Mouse (Mus musculus) gastrocnemius, postnatal 14 days (tissue): ENCODE results near the gene Shc1. TPM values are rescaled to one million over a fixed set of nuclear protein-coding genes. Genes with fewer than 3 reads are reported as not detected.

Experiments used
- DNase-seq: peaks from one replicate; pipeline ENCODE4 v3.0.0; 2021; ENCODE audit warnings: mixed read lengths
- intact Hi-C: fragments of 180-260 bp; cut with DNase I; formaldehyde crosslinking; loops from one replicate; pipeline ENCODE4 v1.15.1; 2025; ENCODE audit warnings: low total_unique reads
- total RNA-seq, 2 experiments: library from RNA; stranded (reverse); gene quantifications; 2 replicates each; pipeline ENCODE4 v1.2.3; 2021

Shc1 gene
- total RNA-seq, 2 experiments from 2014 or later, result 35.9 to 38.8 TPM

GRCm38 (mm10) chr3:89388134-89388881 is 29.9 kb upstream of the Shc1 start:
- peak; percentile 80 for DNase-seq
- intact Hi-C loops, result no loop called here

- intact Hi-C loops, result no loop called here
- DNase-seq, result no peak
Measured at GRCm38 (mm10) chr3:89388901-89389740, 29.1 kb upstream of the Shc1 start.

GRCm38 (mm10) chr3:89390111-89390515 is 28.1 kb upstream of the Shc1 start:
- intact Hi-C loops, result no loop called here
- DNase-seq, result peak; percentile 46

GRCm38 (mm10) chr3:89390699-89391662 is 27.3 kb upstream of the Shc1 start:
- DNase-seq, result no peak
- intact Hi-C loops, result no loop called here

- intact Hi-C loops, result no loop called here
- peak; percentile 78 for DNase-seq
Measured at GRCm38 (mm10) chr3:89391663-89392511, 26.4 kb upstream of the Shc1 start.

GRCm38 (mm10) chr3:89392871-89393311 is 25.4 kb upstream of the Shc1 start:
- intact Hi-C loops, result no loop called here
- DNase-seq, result no peak

GRCm38 (mm10) chr3:89393605-89394004 is 24.6 kb upstream of the Shc1 start:
- intact Hi-C loops, result no loop called here
- peak; percentile 100 for DNase-seq

GRCm38 (mm10) chr3:89394006-89394893 is 24.0 kb upstream of the Shc1 start, which contains the start of gene Zbtb7b:
Gene Zbtb7b (minus strand): TSS chr3:89394776.
- peak; percentile 86 for DNase-seq
- intact Hi-C loops, result no loop called here

- intact Hi-C loops, result no loop called here
- DNase-seq, result peak; percentile 88
Measured at GRCm38 (mm10) chr3:89394894-89395256, 23.4 kb upstream of the Shc1 start.

- DNase-seq, result no peak
- intact Hi-C loops, result no loop called here
Measured at GRCm38 (mm10) chr3:89395419-89395805, 22.8 kb upstream of the Shc1 start.

- intact Hi-C loops, result no loop called here
- peak; percentile 77 for DNase-seq
Measured at GRCm38 (mm10) chr3:89395806-89396653, 22.2 kb upstream of the Shc1 start.

- DNase-seq, result no peak
- intact Hi-C loops, result no loop called here
Measured at GRCm38 (mm10) chr3:89396654-89397005, 21.6 kb upstream of the Shc1 start.

- intact Hi-C loops, result no loop called here
Measured at GRCm38 (mm10) chr3:89401329-89401728, 16.9 kb upstream of the Shc1 start.

GRCm38 (mm10) chr3:89402693-89403092 is 15.6 kb upstream of the Shc1 start, which contains the start of gene Lenep:
Gene Lenep (minus strand): TSS chr3:89402793.
- no peak for DNase-seq

More at GRCm38 (mm10) chr3:89401329-89401728, 16.9 kb upstream of the Shc1 start:
- no peak for DNase-seq

GRCm38 (mm10) chr3:89406887-89407286 is 11.4 kb upstream of the Shc1 start:
- no peak for DNase-seq
- intact Hi-C loops, result no loop called here

More at GRCm38 (mm10) chr3:89402693-89403092, 15.6 kb upstream of the Shc1 start, which contains the start of gene Lenep:
- intact Hi-C loops, result no loop called here

- intact Hi-C loops, result no loop called here
- DNase-seq, result no peak
Measured at GRCm38 (mm10) chr3:89408448-89408847, 9.8 kb upstream of the Shc1 start.

GRCm38 (mm10) chr3:89409701-89410100 is 8.5 kb upstream of the Shc1 start:
- no peak for DNase-seq
- intact Hi-C loops, result no loop called here
